Mouse (Mus musculus): Measurements from ENCODE around the gene Papola. TPM values are rescaled to one million over a fixed set of nuclear protein-coding genes. Genes with fewer than 3 reads are reported as not detected.

Gene Papola
- polyA plus RNA-seq (2015; fragmentation: Nextera tagmentation; extraction: Ambion mirVana) = 90.3 and 97.1 TPM in 2 replicates

GRCm38 (mm10) chr12:105784196-105784999, at the start of gene Papola:
Papola (plus strand) TSS chr12:105784694.
- Histone ChIP-seq H3K4me3 (replicated peaks) (peak within 1 kb of the TSS; percentile 94), H3K9ac (peak within 1 kb of the TSS; percentile 90), H3K4me2 (peak within 1 kb of the TSS; percentile 92), H3K27me3 (no peaks in the 10 kb centered on the region), H3K36me3 (replicated peaks) (0 out of 2 replicates have a peak, but pooled peaks cover 7% of the 10 kb centered on the region), H3K9me3 (replicated peaks) (no peaks in the 10 kb centered on the region), H3K27ac (replicated peaks) (peak within 1 kb of the TSS; percentile 95), H3K4me1 (replicated peaks) (peaks cover 32% of the 10 kb centered on the region)
- peak; percentile 89 for ATAC-seq (ENCODE audit: insufficient read depth)
- WGBS (ENCODE audit: insufficient replicate concordance) = under 1% methylated on average over 85 of the region's 85 CpGs

- Histone ChIP-seq H3K27ac (replicated peaks) (no peak overlapping the region), H3K36me3 (replicated peaks) (no peaks in the 10 kb centered on the region), H3K9me3 (replicated peaks) (no peaks in the 10 kb centered on the region), H3K4me1 (replicated peaks) (peaks cover 15% of the 10 kb centered on the region), H3K4me3 (replicated peaks) (no peak overlapping the region), H3K9ac (no peak overlapping the region), H3K4me2 (no peak overlapping the region), H3K27me3 (no peaks in the 10 kb centered on the region)
- no peak for ATAC-seq (ENCODE audit: insufficient read depth)
- WGBS (ENCODE audit: insufficient replicate concordance) = 63% methylated on average over 7 of the region's 7 CpGs
Observed at GRCm38 (mm10) chr12:105735226-105735888, 49.1 kb upstream of the Papola start.

DNA sequence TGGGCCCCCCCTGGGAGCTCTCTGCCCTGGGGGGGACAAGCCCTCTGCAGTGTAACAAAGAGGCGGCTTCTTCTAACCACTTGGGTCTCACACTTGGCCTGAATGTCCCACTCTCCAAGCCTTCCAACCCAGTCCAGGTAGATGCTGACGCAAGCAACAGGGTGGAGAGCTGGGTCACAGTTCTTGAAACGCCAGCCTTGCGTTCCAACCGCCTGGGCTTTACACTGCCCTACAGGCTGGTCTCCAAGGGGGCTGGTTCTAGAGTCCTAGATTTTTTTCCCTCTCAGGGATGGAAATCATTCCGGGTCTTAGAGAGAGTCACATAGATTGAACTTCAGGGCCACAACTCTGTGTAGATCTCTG, 48.6 kb upstream of the Papola start:
- Histone ChIP-seq H3K4me3 (replicated peaks) (no peak overlapping the region), H3K36me3 (replicated peaks) (no peaks in the 10 kb centered on the region), H3K9me3 (replicated peaks) (no peaks in the 10 kb centered on the region), H3K27ac (replicated peaks) (no peak overlapping the region), H3K4me2 (no peak overlapping the region), H3K27me3 (no peaks in the 10 kb centered on the region), H3K9ac (no peak overlapping the region), H3K4me1 (replicated peaks) (peaks cover 13% of the 10 kb centered on the region)
- no peak for ATAC-seq (ENCODE audit: insufficient read depth)
- 79% methylated on average over 6 of the region's 6 CpGs for WGBS (ENCODE audit: insufficient replicate concordance)

DNA sequence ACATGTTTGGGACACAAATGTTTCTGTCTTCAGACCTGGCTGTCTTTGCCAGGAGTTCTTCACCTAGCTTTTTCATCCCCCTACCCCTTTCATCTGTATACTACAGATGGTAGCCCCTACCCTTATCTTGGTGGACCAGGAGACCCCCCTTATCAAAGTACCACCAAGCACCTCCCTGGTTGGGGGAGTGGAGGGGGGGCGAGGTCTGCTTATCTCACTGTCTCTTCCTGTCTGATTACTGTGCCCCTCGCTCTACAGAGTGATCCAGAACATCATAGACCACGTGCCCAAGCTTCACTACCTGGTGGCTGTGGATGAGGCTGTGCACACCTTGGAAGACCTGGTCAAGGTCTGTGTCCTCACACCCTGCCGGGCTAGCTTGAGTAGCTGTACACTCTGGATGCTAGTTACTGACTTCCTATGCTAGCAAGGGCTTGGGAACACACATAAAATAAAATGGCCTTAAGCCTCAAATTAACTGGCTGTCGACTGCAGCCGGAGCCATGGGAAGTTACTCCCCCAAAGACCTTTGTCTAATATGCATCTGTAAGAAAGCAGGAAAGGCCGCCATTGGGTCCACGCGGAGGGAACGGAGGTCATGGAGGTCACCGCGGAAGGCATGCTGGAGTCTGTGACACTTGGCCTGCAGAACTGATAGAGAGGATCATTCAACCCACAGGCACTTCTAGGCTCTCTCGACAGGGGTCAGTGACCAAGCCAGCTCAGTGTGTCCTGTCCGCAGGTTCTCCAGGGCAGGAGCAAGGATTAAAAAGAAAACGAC, 46.0 kb upstream of the Papola start:
- Histone ChIP-seq H3K9me3 (replicated peaks) (no peaks in the 10 kb centered on the region), H3K4me3 (replicated peaks) (no peak overlapping the region), H3K9ac (no peak overlapping the region), H3K4me1 (replicated peaks) (peaks cover 7% of the 10 kb centered on the region), H3K36me3 (replicated peaks) (no peaks in the 10 kb centered on the region), H3K27me3 (no peaks in the 10 kb centered on the region), H3K27ac (replicated peaks) (no peak overlapping the region), H3K4me2 (no peak overlapping the region)
- ATAC-seq (ENCODE audit: insufficient read depth) = peak; percentile 64; the same call in 1 of the 2 replicates
- WGBS (ENCODE audit: insufficient replicate concordance) = 65% methylated on average over 15 of the region's 15 CpGs

DNA sequence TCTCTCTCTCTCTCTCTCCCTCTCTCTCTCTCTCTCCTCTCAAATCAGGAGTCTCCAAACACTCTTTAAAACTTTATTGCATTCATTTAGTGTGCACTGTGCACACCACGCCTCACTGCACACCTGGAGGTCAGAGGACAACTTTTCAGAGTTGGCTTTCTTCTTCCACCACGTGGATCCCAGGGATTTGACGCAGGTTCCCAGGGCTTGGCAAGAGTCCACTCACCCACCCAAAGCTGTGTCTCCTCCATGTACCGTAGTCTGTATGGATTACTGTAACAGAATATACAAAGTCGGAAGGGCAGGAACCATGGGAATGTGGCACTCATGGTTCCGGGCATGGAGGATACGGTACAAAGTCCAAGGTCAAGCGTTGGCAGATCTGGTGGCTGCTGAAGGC, 44.8 kb upstream of the Papola start:
- no peaks in the 10 kb centered on the region for H3K36me3 ChIP-seq (replicated peaks)
- no peak overlapping the region for H3K4me3 ChIP-seq (replicated peaks)
- 0 out of 2 replicates have a peak, but pooled peaks cover 6% of the 10 kb centered on the region for H3K9me3 ChIP-seq (replicated peaks)
- H3K27ac ChIP-seq (replicated peaks) = no peak overlapping the region
- H3K4me2 ChIP-seq = no peak overlapping the region
- H3K9ac ChIP-seq = no peak overlapping the region
- no peaks in the 10 kb centered on the region for H3K27me3 ChIP-seq
- H3K4me1 ChIP-seq (replicated peaks) = peaks cover 7% of the 10 kb centered on the region
- ATAC-seq (ENCODE audit: insufficient read depth) = no peak
- WGBS (ENCODE audit: insufficient replicate concordance) = 81% methylated on average over 8 of the region's 8 CpGs

- Histone ChIP-seq H3K27ac (replicated peaks) (no peak overlapping the region), H3K27me3 (no peaks in the 10 kb centered on the region), H3K4me1 (replicated peaks) (no peaks in the 10 kb centered on the region; the same call in 1 of the 2 replicates), H3K4me2 (no peak overlapping the region), H3K9me3 (replicated peaks) (peaks cover 6% of the 10 kb centered on the region; the same call in 1 of the 2 replicates), H3K36me3 (replicated peaks) (no peaks in the 10 kb centered on the region), H3K4me3 (replicated peaks) (no peak overlapping the region), H3K9ac (no peak overlapping the region)
- ATAC-seq (ENCODE audit: insufficient read depth) = no peak
- WGBS (ENCODE audit: insufficient replicate concordance) = 63% methylated on average over 5 of the region's 5 CpGs
Observed at GRCm38 (mm10) chr12:105748114-105748513, 36.4 kb upstream of the Papola start.

- H3K27ac ChIP-seq (replicated peaks) = peak overlapping the region; percentile 57; the same call in 1 of the 2 replicates
- H3K4me3 ChIP-seq (replicated peaks) = no peak overlapping the region
- H3K9me3 ChIP-seq (replicated peaks) = no peaks in the 10 kb centered on the region
- WGBS (ENCODE audit: insufficient replicate concordance) = 70% methylated on average over 10 of the region's 10 CpGs
- H3K9ac ChIP-seq = no peak overlapping the region
- H3K27me3 ChIP-seq = no peaks in the 10 kb centered on the region
- peaks cover 17% of the 10 kb centered on the region for H3K4me1 ChIP-seq (replicated peaks)
- no peaks in the 10 kb centered on the region for H3K36me3 ChIP-seq (replicated peaks)
- peak; percentile 63; the same call in 1 of the 2 replicates for ATAC-seq (ENCODE audit: insufficient read depth)
- no peak overlapping the region for H3K4me2 ChIP-seq
Observed at GRCm38 (mm10) chr12:105753813-105754212, 30.7 kb upstream of the Papola start.

GRCm38 (mm10) chr12:105757816-105758497, 26.5 kb upstream of the Papola start:
- 22% methylated on average over 15 of the region's 15 CpGs for WGBS (ENCODE audit: insufficient replicate concordance)
- no peaks in the 10 kb centered on the region for H3K36me3 ChIP-seq (replicated peaks)
- H3K4me2 ChIP-seq = peak overlapping the region; percentile 48
- H3K9me3 ChIP-seq (replicated peaks) = no peaks in the 10 kb centered on the region
- peak overlapping the region; percentile 78 for H3K27ac ChIP-seq (replicated peaks)
- H3K4me3 ChIP-seq (replicated peaks) = no peak overlapping the region
- no peaks in the 10 kb centered on the region for H3K27me3 ChIP-seq
- peak; percentile 65 for ATAC-seq (ENCODE audit: insufficient read depth)
- peaks cover 44% of the 10 kb centered on the region for H3K4me1 ChIP-seq (replicated peaks)
- no peak overlapping the region for H3K9ac ChIP-seq

DNA sequence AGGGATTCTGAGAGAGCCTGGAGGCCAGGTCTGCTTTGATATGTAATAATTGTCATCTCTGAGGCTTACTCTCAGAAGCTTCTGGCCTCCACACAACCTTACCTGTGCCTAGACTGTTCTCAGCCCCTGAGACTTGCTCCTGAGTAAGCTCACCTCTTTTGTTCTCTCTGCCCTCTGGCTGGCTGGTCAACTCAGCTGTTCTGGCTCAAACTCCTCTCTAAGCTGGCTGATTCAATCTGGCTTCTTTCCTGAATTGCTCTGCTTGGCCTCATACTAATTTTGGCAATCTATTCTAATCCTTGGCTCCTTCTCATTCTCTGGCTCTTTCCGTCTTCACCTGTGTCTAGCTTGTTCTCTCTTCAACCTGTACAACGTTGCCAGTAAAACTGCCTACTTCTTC, 25.6 kb upstream of the Papola start:
- Histone ChIP-seq H3K9me3 (replicated peaks) (no peaks in the 10 kb centered on the region), H3K4me1 (replicated peaks) (peaks cover 44% of the 10 kb centered on the region), H3K9ac (no peak overlapping the region), H3K4me3 (replicated peaks) (no peak overlapping the region), H3K27ac (replicated peaks) (peak overlapping the region; percentile 78), H3K4me2 (no peak overlapping the region), H3K27me3 (no peaks in the 10 kb centered on the region), H3K36me3 (replicated peaks) (no peaks in the 10 kb centered on the region)
- 54% methylated on average over 2 of the region's 2 CpGs for WGBS (ENCODE audit: insufficient replicate concordance)
- ATAC-seq (ENCODE audit: insufficient read depth) = no peak

DNA sequence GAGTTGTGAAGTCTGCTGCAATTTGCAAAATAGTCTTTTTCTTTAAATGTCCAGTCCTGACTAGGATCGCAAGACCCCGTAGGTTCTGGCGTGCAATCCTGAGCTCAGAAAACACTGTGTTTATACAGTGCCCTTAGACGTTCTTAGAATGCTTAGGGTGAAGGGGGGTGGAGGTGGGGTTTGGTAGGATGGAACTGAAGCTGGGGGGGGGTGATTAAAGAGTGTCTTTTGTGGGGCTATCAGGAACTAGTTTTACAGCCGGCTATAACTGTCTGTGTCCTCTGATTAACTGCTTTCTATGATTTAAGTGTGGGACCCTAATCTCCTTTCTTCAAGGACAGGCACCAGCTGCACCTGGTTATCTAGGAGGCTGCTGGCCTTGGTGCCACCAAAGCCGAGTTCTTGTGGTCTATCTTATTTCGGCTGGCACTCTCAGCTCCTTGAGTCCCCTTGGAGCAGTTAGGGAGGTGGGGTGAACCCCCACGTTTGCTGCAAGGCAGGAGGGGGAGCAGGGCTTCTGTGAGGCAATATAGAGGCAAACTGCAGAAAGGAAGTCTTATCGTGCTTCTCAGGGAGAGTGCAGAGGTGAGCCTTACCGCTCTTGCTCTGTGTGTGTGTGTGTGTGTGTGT, 24.5 kb upstream of the Papola start:
- peak overlapping the region; percentile 29 for H3K4me2 ChIP-seq
- no peaks in the 10 kb centered on the region for H3K27me3 ChIP-seq
- no peak overlapping the region for H3K9ac ChIP-seq
- H3K4me1 ChIP-seq (replicated peaks) = peaks cover 44% of the 10 kb centered on the region
- ATAC-seq (ENCODE audit: insufficient read depth) = peak; percentile 80
- H3K9me3 ChIP-seq (replicated peaks) = no peaks in the 10 kb centered on the region
- WGBS (ENCODE audit: insufficient replicate concordance) = 13% methylated on average over 10 of the region's 10 CpGs
- no peaks in the 10 kb centered on the region for H3K36me3 ChIP-seq (replicated peaks)
- peak overlapping the region; percentile 56 for H3K27ac ChIP-seq (replicated peaks)
- H3K4me3 ChIP-seq (replicated peaks) = no peak overlapping the region

All from liver, embryonic 15.5 days (tissue).